Mouse (Mus musculus) forebrain, embryonic 13.5 days (tissue): ENCODE data around the gene Ntsr1. TPM values are rescaled to one million over a fixed set of nuclear protein-coding genes. Genes with fewer than 3 reads are reported as not detected.

Source experiments
- ATAC-seq: fragments of 200-750 bp; cut with Nextera tagmentation; 2 replicates; pipeline ENCODE4 v1.8.0; 2017
- H3K27ac ChIP-seq: fragments of 300-500 bp; sonication (generic); 2 replicates; pipeline ENCODE4 v1.5.1; 2015; ENCODE audit warnings: inconsistent platforms, mild to moderate bottlenecking, moderate library complexity
- H3K27me3 ChIP-seq: fragments of 300-500 bp; sonication (generic); 2 replicates; pipeline ENCODE4 v1.6.1; 2015; ENCODE audit warnings: mild to moderate bottlenecking, inconsistent platforms
- H3K36me3 ChIP-seq: fragments of 300-500 bp; sonication (generic); 2 replicates; pipeline ENCODE4 v1.6.1; 2015; ENCODE audit warnings: mild to moderate bottlenecking, inconsistent platforms; ENCODE audit not compliant: poor library complexity, severe bottlenecking
- H3K4me1 ChIP-seq: fragments of 300-500 bp; sonication (generic); 2 replicates; pipeline ENCODE4 v1.6.1; 2015; ENCODE audit warnings: inconsistent platforms
- H3K4me2 ChIP-seq: fragments of 300-500 bp; sonication (generic); 2 replicates; pipeline ENCODE4 v1.6.1; 2015; ENCODE audit warnings: inconsistent platforms, mild to moderate bottlenecking, moderate library complexity
- H3K4me3 ChIP-seq: fragments of 300-500 bp; sonication (generic); 2 replicates; pipeline ENCODE4 v1.5.1; 2015; ENCODE audit warnings: mild to moderate bottlenecking, inconsistent platforms
- H3K9ac ChIP-seq: fragments of 300-500 bp; sonication (generic); 2 replicates; pipeline ENCODE4 v1.6.1; 2015; ENCODE audit warnings: mild to moderate bottlenecking, inconsistent platforms
- H3K9me3 ChIP-seq: fragments of 300-500 bp; sonication (generic); replicated peaks from 2 replicates; pipeline ENCODE4 v1.6.1; 2016; ENCODE audit warnings: inconsistent platforms
- WGBS: fragments of 180-500 bp; shearing (Covaris S2); methylation state at CpG from one replicate; pipeline ENCODE4 v1.1.7; 2015; 5-methylcytosine and 5-hydroxymethylcytosine counted together
- polyA plus RNA-seq: library from polyadenylated mRNA; unstranded; fragments of >200 nt; fragmentation: Nextera tagmentation; extraction: Ambion mirVana; gene quantifications from 2 replicates; pipeline ENCODE4 v1.2.1, GENCODE M21; 2015

Ntsr1 gene
- polyA plus RNA-seq, 1 experiment from 2014 or later: 2.2 TPM

GRCm38 (mm10) chr2:180563841-180564240 lies 64.1 kb downstream of the Ntsr1 start:
- no peak overlapping the region for H3K9ac ChIP-seq
- peaks cover 10% of the 10 kb centered on the region; the same call in 1 of the 2 replicates for H3K27me3 ChIP-seq
- ATAC-seq: peak; percentile 36; the same call in 1 of the 2 replicates
- H3K9me3 ChIP-seq: no peaks in the 10 kb centered on the region; the same call in 1 of the 2 replicates
- no peak overlapping the region for H3K4me2 ChIP-seq
- no peaks in the 10 kb centered on the region for H3K36me3 ChIP-seq
- peaks cover 11% of the 10 kb centered on the region for H3K4me1 ChIP-seq
- no peak overlapping the region for H3K4me3 ChIP-seq
- peak overlapping the region; percentile 26; the same call in 1 of the 2 replicates for H3K27ac ChIP-seq
- 39% methylated on average over 5 of the region's 5 CpGs for WGBS

GRCm38 (mm10) chr2:180566240-180566913 lies 66.6 kb downstream of the Ntsr1 start:
- Histone ChIP-seq H3K9ac (no peak overlapping the region), H3K9me3 (no peaks in the 10 kb centered on the region), H3K36me3 (no peaks in the 10 kb centered on the region), H3K27me3 (peaks cover 14% of the 10 kb centered on the region; the same call in 1 of the 2 replicates), H3K4me3 (no peak overlapping the region), H3K27ac (no peak overlapping the region), H3K4me1 (peaks cover 24% of the 10 kb centered on the region), H3K4me2 (no peak overlapping the region)
- 34% methylated on average over 13 of the region's 13 CpGs for WGBS
- no peak for ATAC-seq

DNA sequence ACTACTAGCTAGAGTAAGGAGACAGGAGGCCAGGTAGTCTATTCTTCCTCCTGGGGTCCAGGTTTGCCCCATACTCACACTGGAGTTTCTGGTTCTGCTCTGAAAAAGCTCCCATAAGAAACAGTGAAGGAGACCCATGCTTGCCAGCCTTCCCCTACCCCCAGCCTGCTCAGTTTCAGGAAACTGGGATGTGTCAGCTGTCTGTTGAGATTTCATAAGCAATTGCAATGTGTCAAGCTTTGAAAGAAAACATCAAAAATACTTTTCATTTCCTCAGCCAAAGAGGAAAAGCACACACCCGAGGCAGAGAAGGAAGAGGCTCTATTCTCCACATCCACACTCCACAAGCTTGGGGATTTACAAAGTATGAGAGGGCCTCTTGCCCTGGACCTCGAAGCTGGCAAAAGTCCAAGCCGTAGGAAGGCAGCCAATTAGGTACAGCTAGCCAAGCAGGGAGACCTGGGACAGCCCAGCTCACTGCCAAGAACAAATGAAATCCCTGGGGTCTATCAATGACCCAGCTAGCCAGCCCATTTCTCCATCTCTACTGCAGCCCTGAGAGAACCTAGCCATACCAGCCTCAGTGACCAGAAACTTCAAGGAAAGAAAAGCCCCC lies 69.4 kb downstream of the Ntsr1 start:
- H3K27ac ChIP-seq: no peak overlapping the region; the same call in 1 of the 2 replicates
- WGBS: 37% methylated on average over 3 of the region's 3 CpGs
- no peak overlapping the region for H3K9ac ChIP-seq
- ATAC-seq: peak; percentile 55; the same call in 1 of the 2 replicates
- H3K4me1 ChIP-seq: peaks cover 17% of the 10 kb centered on the region
- H3K9me3 ChIP-seq: no peaks in the 10 kb centered on the region
- peaks cover 10% of the 10 kb centered on the region; the same call in 1 of the 2 replicates for H3K27me3 ChIP-seq
- no peaks in the 10 kb centered on the region for H3K36me3 ChIP-seq
- H3K4me2 ChIP-seq: no peak overlapping the region
- no peak overlapping the region for H3K4me3 ChIP-seq

DNA sequence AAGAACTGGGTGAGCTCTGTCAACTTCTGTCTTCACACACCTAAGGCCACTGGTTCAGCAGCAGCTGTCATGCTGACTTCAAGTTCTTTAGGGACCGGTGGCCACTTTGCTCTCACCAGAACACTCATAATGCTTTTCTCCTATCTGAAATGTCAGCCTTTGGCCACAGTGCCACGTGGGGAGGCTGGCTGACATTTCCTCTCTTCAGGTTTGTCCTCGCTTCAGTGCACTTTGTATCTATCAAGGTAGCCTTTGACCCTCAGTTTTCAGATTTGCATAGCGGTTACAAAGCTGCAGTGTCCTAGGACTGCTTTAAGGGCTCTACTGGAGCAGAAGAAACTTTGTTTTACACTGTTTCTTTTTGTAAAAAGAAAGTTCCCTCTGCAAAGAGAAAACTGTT lies 76.7 kb downstream of the Ntsr1 start:
- ATAC-seq: no peak
- H3K4me3 ChIP-seq: no peak overlapping the region
- H3K4me1 ChIP-seq: no peaks in the 10 kb centered on the region
- no peak overlapping the region for H3K27ac ChIP-seq
- 30% methylated on average over 4 of the region's 4 CpGs for WGBS
- no peaks in the 10 kb centered on the region for H3K9me3 ChIP-seq
- H3K36me3 ChIP-seq: no peaks in the 10 kb centered on the region
- peaks cover 6% of the 10 kb centered on the region; the same call in 1 of the 2 replicates for H3K27me3 ChIP-seq
- H3K9ac ChIP-seq: no peak overlapping the region
- H3K4me2 ChIP-seq: no peak overlapping the region

DNA sequence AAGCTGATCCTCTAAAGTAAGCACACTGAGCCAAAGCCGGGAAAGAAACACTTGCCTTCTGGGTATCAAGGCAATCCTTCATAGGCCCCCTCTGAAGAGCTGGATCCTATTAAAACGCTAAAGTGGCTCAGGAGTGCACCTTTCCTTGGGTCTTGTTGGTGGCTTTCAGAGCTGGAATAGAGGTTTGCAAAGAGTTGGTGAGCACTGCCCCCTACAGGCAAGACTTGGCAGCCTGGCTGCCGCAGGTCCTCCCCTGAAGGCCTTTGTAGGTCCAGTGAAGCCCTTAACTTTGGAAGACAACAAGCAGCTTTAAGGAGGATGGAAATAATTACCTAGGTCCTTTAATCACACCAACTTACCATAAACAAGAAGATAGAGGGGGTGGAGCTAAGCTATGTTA lies 78.9 kb downstream of the Ntsr1 start:
- 9% methylated on average over 3 of the region's 3 CpGs for WGBS

GRCm38 (mm10) chr2:180581002-180581401 lies 81.2 kb downstream of the Ntsr1 start, which contains the start of gene Mrgbp:
Gene Mrgbp, plus strand, starts transcription at chr2:180581304.
- Histone ChIP-seq H3K4me2 (no peak within 1 kb of the TSS), H3K4me1 (peaks cover 21% of the 10 kb centered on the region), H3K4me3 (no peak within 1 kb of the TSS), H3K9me3 (no peaks in the 10 kb centered on the region), H3K36me3 (peaks cover 18% of the 10 kb centered on the region), H3K9ac (0 out of 2 replicates have a peak within 1 kb of the TSS, but pooled peaks have one; percentile 94), H3K27me3 (peaks cover 6% of the 10 kb centered on the region; the same call in 1 of the 2 replicates), H3K27ac (no peak within 1 kb of the TSS)
- ATAC-seq: no peak
- WGBS: 76% methylated on average over 3 of the region's 3 CpGs

More for the DNA sequence above, 78.9 kb downstream of the Ntsr1 start:
- H3K27ac ChIP-seq: no peak overlapping the region
- no peak overlapping the region for H3K4me3 ChIP-seq
- no peak for ATAC-seq
- H3K36me3 ChIP-seq: no peaks in the 10 kb centered on the region
- peaks cover 7% of the 10 kb centered on the region for H3K4me1 ChIP-seq
- H3K27me3 ChIP-seq: peaks cover 6% of the 10 kb centered on the region; the same call in 1 of the 2 replicates
- H3K9ac ChIP-seq: no peak overlapping the region
- no peak overlapping the region for H3K4me2 ChIP-seq
- no peaks in the 10 kb centered on the region for H3K9me3 ChIP-seq

DNA sequence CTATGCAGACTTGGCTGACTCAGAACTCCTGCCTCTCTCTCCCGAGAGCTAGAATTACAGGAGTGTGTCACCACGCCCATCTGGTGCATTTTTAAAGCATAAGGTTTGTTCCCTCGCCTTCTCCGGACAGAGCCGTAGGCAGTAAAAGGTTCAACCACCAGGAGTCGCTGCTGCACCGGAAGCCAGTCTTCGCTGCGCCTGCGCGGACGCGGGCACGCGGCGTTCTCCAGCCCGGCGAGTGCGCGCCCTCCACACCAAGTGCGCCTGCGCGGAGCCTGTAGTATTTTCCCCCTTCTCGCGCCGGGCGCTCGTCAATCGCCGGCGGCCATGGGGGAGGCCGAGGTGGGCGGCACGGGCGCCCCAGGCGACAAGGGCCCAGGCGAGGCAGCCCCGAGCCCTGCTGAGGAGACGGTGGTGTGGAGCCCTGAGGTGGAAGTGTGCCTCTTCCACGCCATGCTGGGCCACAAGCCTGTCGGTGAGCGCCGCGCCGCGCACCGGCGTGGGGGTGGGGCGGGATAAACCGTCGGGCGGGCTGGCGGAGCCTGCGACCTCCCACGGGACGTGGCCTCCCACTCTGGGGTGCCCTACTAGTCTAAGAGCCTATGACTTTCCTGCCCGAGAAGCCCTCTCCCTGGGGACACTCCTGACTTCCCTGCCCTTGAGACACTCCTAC lies 82.8 kb downstream of the Ntsr1 start:
- WGBS: under 1% methylated on average over 53 of the region's 57 CpGs
- no peaks in the 10 kb centered on the region for H3K9me3 ChIP-seq
- ATAC-seq: peak; percentile 80
- peaks cover 6% of the 10 kb centered on the region; the same call in 1 of the 2 replicates for H3K27me3 ChIP-seq
- H3K36me3 ChIP-seq: peaks cover 29% of the 10 kb centered on the region
- H3K4me3 ChIP-seq: peak overlapping the region; percentile 87
- H3K4me1 ChIP-seq: peaks cover 21% of the 10 kb centered on the region
- H3K9ac ChIP-seq: peak overlapping the region; percentile 94
- peak overlapping the region; percentile 54 for H3K27ac ChIP-seq
- peak overlapping the region; percentile 83 for H3K4me2 ChIP-seq

DNA sequence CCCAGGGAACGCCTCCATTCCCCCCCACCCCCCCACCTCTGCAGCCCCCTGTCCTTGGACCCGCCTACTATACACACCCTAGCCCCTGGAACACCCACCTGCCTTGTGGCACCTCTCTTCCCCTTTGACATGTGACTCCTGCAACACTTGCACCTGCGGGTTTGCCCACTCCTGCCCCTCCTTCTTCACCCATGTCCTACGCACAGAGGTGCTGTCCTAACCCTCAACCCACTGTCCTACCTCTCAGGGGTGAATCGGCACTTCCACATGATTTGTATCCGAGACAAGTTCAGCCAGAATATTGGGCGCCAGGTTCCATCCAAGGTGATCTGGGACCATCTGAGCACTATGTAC lies 83.4 kb downstream of the Ntsr1 start:
- peaks cover 21% of the 10 kb centered on the region for H3K4me1 ChIP-seq
- H3K9me3 ChIP-seq: no peaks in the 10 kb centered on the region
- H3K27me3 ChIP-seq: peaks cover 6% of the 10 kb centered on the region; the same call in 1 of the 2 replicates
- peak overlapping the region; percentile 94 for H3K9ac ChIP-seq
- peak overlapping the region; percentile 83 for H3K4me2 ChIP-seq
- WGBS: 31% methylated on average over 7 of the region's 7 CpGs
- peak; percentile 20; the same call in 1 of the 2 replicates for ATAC-seq
- H3K36me3 ChIP-seq: peaks cover 29% of the 10 kb centered on the region
- H3K27ac ChIP-seq: peak overlapping the region; percentile 54; the same call in 1 of the 2 replicates
- H3K4me3 ChIP-seq: peak overlapping the region; percentile 87

DNA sequence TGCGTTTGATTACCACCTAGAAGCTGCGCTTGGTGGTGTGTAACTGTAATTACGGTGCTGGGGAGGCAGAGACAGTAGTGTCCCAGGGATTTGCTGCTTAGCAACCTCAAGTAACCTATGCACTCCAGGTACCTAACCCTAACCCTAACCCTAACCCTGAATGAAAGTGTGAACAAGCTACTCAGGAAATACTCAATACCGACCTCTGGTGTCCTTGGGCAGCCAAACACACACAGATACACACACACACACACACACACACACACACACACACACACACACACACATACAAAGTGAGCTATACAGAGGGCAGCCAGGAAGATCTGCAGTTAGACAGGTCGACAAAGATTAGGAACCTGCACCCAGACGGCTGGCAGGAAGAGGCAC lies 89.0 kb downstream of the Ntsr1 start:
- Histone ChIP-seq H3K4me1 (peaks cover 26% of the 10 kb centered on the region), H3K9ac (peak overlapping the region; percentile 90), H3K36me3 (peaks cover 60% of the 10 kb centered on the region), H3K27me3 (no peaks in the 10 kb centered on the region), H3K9me3 (no peaks in the 10 kb centered on the region), H3K27ac (peak overlapping the region; percentile 90), H3K4me3 (peak overlapping the region; percentile 76), H3K4me2 (peak overlapping the region; percentile 88)
- ATAC-seq: peak; percentile 16
- WGBS: 44% methylated on average over 6 of the region's 6 CpGs

- Histone ChIP-seq H3K9ac (peak within 1 kb of the TSS; percentile 90), H3K27me3 (no peaks in the 10 kb centered on the region), H3K4me3 (peak within 1 kb of the TSS; percentile 76), H3K9me3 (no peaks in the 10 kb centered on the region), H3K27ac (peak within 1 kb of the TSS; percentile 90), H3K4me2 (peak within 1 kb of the TSS; percentile 88), H3K4me1 (peaks cover 21% of the 10 kb centered on the region), H3K36me3 (peaks cover 63% of the 10 kb centered on the region)
- under 1% methylated on average over 65 of the region's 67 CpGs for WGBS
- peak; percentile 93 for ATAC-seq
Measured at GRCm38 (mm10) chr2:180589123-180589831, 89.5 kb downstream of the Ntsr1 start, which contains the start of gene Ogfr. Gene Ogfr, plus strand, starts transcription at chr2:180589245.
